Mouse (Mus musculus): ENCODE data around the gene Smox.
"Not testable (repeated sequence)": the region's sequence is repeated elsewhere in the genome, so short reads cannot be mapped to it uniquely, and the experiment has no call there.

The Smox gene

GRCm38 (mm10) chr2:131491196-131491595, at the start of gene Smox:
Gene Smox, plus strand, starts transcription at chr2:131491496.
- DNase-seq (ENCODE audit: low spot score), result no peak

- DNase-seq (ENCODE audit: low spot score), result no peak
Measured at GRCm38 (mm10) chr2:131443084-131443890, 48.0 kb upstream of the Smox start.

GRCm38 (mm10) chr2:131443891-131444190, 47.5 kb upstream of the Smox start:
- DNase-seq (ENCODE audit: low spot score), result no peak

GRCm38 (mm10) chr2:131446416-131446982, 44.8 kb upstream of the Smox start:
- DNase-seq (ENCODE audit: low spot score), result no peak

GRCm38 (mm10) chr2:131447566-131448330, 43.5 kb upstream of the Smox start:
- no peak for DNase-seq (ENCODE audit: low spot score)

GRCm38 (mm10) chr2:131448353-131448752, 42.9 kb upstream of the Smox start:
- DNase-seq (ENCODE audit: low spot score), result no peak

- DNase-seq (ENCODE audit: low spot score), result no peak
Measured at GRCm38 (mm10) chr2:131449720-131450119, 41.6 kb upstream of the Smox start.

GRCm38 (mm10) chr2:131450491-131450890, 40.8 kb upstream of the Smox start:
- no peak for DNase-seq (ENCODE audit: low spot score)

GRCm38 (mm10) chr2:131457728-131458127, 33.6 kb upstream of the Smox start:
- DNase-seq (ENCODE audit: low spot score), result no peak

GRCm38 (mm10) chr2:131460946-131461682, 30.2 kb upstream of the Smox start:
- no peak for DNase-seq (ENCODE audit: low spot score)

GRCm38 (mm10) chr2:131462991-131463390, 28.3 kb upstream of the Smox start:
- DNase-seq (ENCODE audit: low spot score), result peak; percentile 50

GRCm38 (mm10) chr2:131464147-131464546, 27.1 kb upstream of the Smox start:
- DNase-seq (ENCODE audit: low spot score), result no peak

- DNase-seq (ENCODE audit: low spot score), result no peak
Measured at GRCm38 (mm10) chr2:131466732-131467131, 24.6 kb upstream of the Smox start.

- no peak for DNase-seq (ENCODE audit: low spot score)
Measured at GRCm38 (mm10) chr2:131469916-131470315, 21.4 kb upstream of the Smox start.

GRCm38 (mm10) chr2:131473749-131474148, 17.5 kb upstream of the Smox start:
- no peak for DNase-seq (ENCODE audit: low spot score)

- DNase-seq (ENCODE audit: low spot score), result not testable (repeated sequence)
Measured at GRCm38 (mm10) chr2:131477105-131477504, 14.2 kb upstream of the Smox start.

GRCm38 (mm10) chr2:131477917-131478316, 13.4 kb upstream of the Smox start:
- no peak for DNase-seq (ENCODE audit: low spot score)

- DNase-seq (ENCODE audit: low spot score), result no peak
Measured at GRCm38 (mm10) chr2:131478349-131478748, 12.9 kb upstream of the Smox start.

GRCm38 (mm10) chr2:131478916-131479315, 12.4 kb upstream of the Smox start:
- no peak for DNase-seq (ENCODE audit: low spot score)

GRCm38 (mm10) chr2:131481733-131482132, 9.6 kb upstream of the Smox start:
- no peak for DNase-seq (ENCODE audit: low spot score)

- DNase-seq (ENCODE audit: low spot score), result no peak
Measured at GRCm38 (mm10) chr2:131482478-131482877, 8.8 kb upstream of the Smox start.

GRCm38 (mm10) chr2:131483562-131483961, 7.7 kb upstream of the Smox start:
- DNase-seq (ENCODE audit: low spot score), result no peak

Data from layer of hippocampus, adult 11-12 months (tissue).